Mouse (Mus musculus) liver, adult 2 months (tissue): ENCODE results near the gene Inpp5a. TPM values are rescaled to one million over a fixed set of nuclear protein-coding genes. Genes with fewer than 3 reads are reported as not detected.

ENCODE experiments used
- DNase-seq: peaks from one replicate; pipeline ENCODE4 v3.0.0-alpha.2; 2011; ENCODE audit warnings: low read depth, low spot score; ENCODE audit errors: extremely low read depth
- H3K27ac ChIP-seq: fragments of 200-500 bp; replicated peaks from 2 replicates; pipeline ENCODE4 v1.5.1; 2012; ENCODE audit warnings: low read depth, mild to moderate bottlenecking, control low read depth, inconsistent platforms, low read length; ENCODE audit not compliant: insufficient read depth
- H3K27me3 ChIP-seq: fragments of 200-500 bp; 2 replicates; pipeline ENCODE4 v1.6.1; 2012; ENCODE audit warnings: mild to moderate bottlenecking, moderate library complexity, low read length, inconsistent platforms; ENCODE audit not compliant: control insufficient read depth, insufficient read depth
- H3K36me3 ChIP-seq: fragments of 200-500 bp; 2 replicates; pipeline ENCODE4 v1.6.1; 2012; ENCODE audit warnings: low read length, inconsistent platforms; ENCODE audit not compliant: control insufficient read depth, insufficient read depth
- H3K4me1 ChIP-seq: fragments of 200-500 bp; 2 replicates; pipeline ENCODE4 v1.6.1; 2011; ENCODE audit warnings: low read length; ENCODE audit not compliant: control insufficient read depth, insufficient read depth
- H3K4me3 ChIP-seq: fragments of 200-500 bp; 2 replicates; pipeline ENCODE4 v1.5.1; 2011; ENCODE audit warnings: low read depth, mild to moderate bottlenecking, control low read depth, low read length, moderate library complexity; ENCODE audit not compliant: insufficient read depth
- H3K79me2 ChIP-seq: fragments of 200-500 bp; 2 replicates; pipeline ENCODE4 v1.6.1; 2012; ENCODE audit warnings: inconsistent platforms, mild to moderate bottlenecking, low read length, moderate library complexity; ENCODE audit not compliant: control insufficient read depth, insufficient read depth
- H3K9ac ChIP-seq: fragments of 200-500 bp; 2 replicates; pipeline ENCODE4 v1.6.1; 2012; ENCODE audit warnings: low read depth, mild to moderate bottlenecking, control low read depth, inconsistent platforms, low read length
- CTCF ChIP-seq: fragments of 200-500 bp; IDR thresholded peaks from 2 replicates; pipeline ENCODE4 v1.5.1; 2011; ENCODE audit warnings: low read depth, low read length, control low read depth
- POLR2A ChIP-seq: fragments of 200-500 bp; IDR thresholded peaks from 2 replicates; pipeline ENCODE4 v1.6.1; 2011; ENCODE audit warnings: low read length, control low read depth; ENCODE audit not compliant: insufficient read depth; ENCODE audit errors: extremely low read depth
- WGBS: fragments of 180-500 bp; shearing (Covaris S2); methylation state at CpG from one replicate; pipeline ENCODE4 v1.1.7; 2018; 5-methylcytosine and 5-hydroxymethylcytosine counted together
- polyA plus RNA-seq: library from polyadenylated mRNA; depleted of rRNA; stranded (reverse); fragments of >200 nt; gene quantifications from 2 replicates; pipeline ENCODE4 v1.2.3, GENCODE M21; 2012
- total RNA-seq: library from RNA; depleted of rRNA; stranded (reverse); fragments of >200 nt; gene quantifications from 2 replicates; pipeline ENCODE4 v1.2.3, GENCODE M21; 2014

Inpp5a gene
- total and polyA plus RNA-seq, 2 experiments = 8.4 to 8.8 TPM

- no peak overlapping the region for H3K4me3 ChIP-seq
- H3K36me3 ChIP-seq = peaks cover 2% of the 10 kb centered on the region; the same call in 1 of the 2 replicates
- peaks cover 5% of the 10 kb centered on the region; the same call in 1 of the 2 replicates for H3K27me3 ChIP-seq
- no peaks in the 10 kb centered on the region; the same call in 1 of the 2 replicates for H3K4me1 ChIP-seq
- WGBS = 92% methylated on average over 16 of the region's 16 CpGs
- no peaks in the 10 kb centered on the region for H3K79me2 ChIP-seq
- no peak for DNase-seq
- no peak overlapping the region for H3K9ac ChIP-seq
- no peak for TF ChIP-seq CTCF
- no peak for TF ChIP-seq POLR2A
- H3K27ac ChIP-seq = no peak overlapping the region
Measured at GRCm38 (mm10) chr7:139576064-139576686, 187.3 kb downstream of the Inpp5a start.

- TF ChIP-seq CTCF = no peak
- no peak for TF ChIP-seq POLR2A
- H3K27ac ChIP-seq = no peak overlapping the region
- 90% methylated on average over 21 of the region's 21 CpGs for WGBS
- H3K36me3 ChIP-seq = peaks cover 2% of the 10 kb centered on the region; the same call in 1 of the 2 replicates
- no peaks in the 10 kb centered on the region; the same call in 1 of the 2 replicates for H3K4me1 ChIP-seq
- H3K27me3 ChIP-seq = peaks cover 23% of the 10 kb centered on the region
- no peak overlapping the region for H3K4me3 ChIP-seq
- no peak for DNase-seq
- H3K9ac ChIP-seq = no peak overlapping the region
- H3K79me2 ChIP-seq = no peaks in the 10 kb centered on the region
Measured at GRCm38 (mm10) chr7:139579261-139579905, 190.5 kb downstream of the Inpp5a start.

GRCm38 (mm10) chr7:139580851-139581775 is 192.2 kb downstream of the Inpp5a start:
- WGBS = 11% methylated on average over 78 of the region's 78 CpGs

GRCm38 (mm10) chr7:139581801-139582571 is 193.1 kb downstream of the Inpp5a start:
- no peak overlapping the region for H3K9ac ChIP-seq
- TF ChIP-seq POLR2A = no peak
- no peak for TF ChIP-seq CTCF
- H3K27ac ChIP-seq = no peak overlapping the region
- H3K4me3 ChIP-seq = no peak overlapping the region; the same call in 1 of the 2 replicates
- no peaks in the 10 kb centered on the region; the same call in 1 of the 2 replicates for H3K4me1 ChIP-seq
- H3K27me3 ChIP-seq = peaks cover 29% of the 10 kb centered on the region
- no peak for DNase-seq
- no peaks in the 10 kb centered on the region for H3K79me2 ChIP-seq
- H3K36me3 ChIP-seq = no peaks in the 10 kb centered on the region; the same call in 1 of the 2 replicates
- 3% methylated on average over 82 of the region's 82 CpGs for WGBS

More at GRCm38 (mm10) chr7:139580851-139581775, 192.2 kb downstream of the Inpp5a start:
- no peak for DNase-seq
- no peak overlapping the region for H3K4me3 ChIP-seq
- no peaks in the 10 kb centered on the region; the same call in 1 of the 2 replicates for H3K4me1 ChIP-seq
- peaks cover 29% of the 10 kb centered on the region for H3K27me3 ChIP-seq
- H3K27ac ChIP-seq = no peak overlapping the region
- TF ChIP-seq POLR2A = no peak
- TF ChIP-seq CTCF = no peak
- H3K9ac ChIP-seq = no peak overlapping the region
- no peaks in the 10 kb centered on the region; the same call in 1 of the 2 replicates for H3K36me3 ChIP-seq
- no peaks in the 10 kb centered on the region for H3K79me2 ChIP-seq

- TF ChIP-seq CTCF (no peak), POLR2A (no peak)
- H3K27ac ChIP-seq = no peak within 1 kb of the TSS
- no peak within 1 kb of the TSS for H3K9ac ChIP-seq
- peaks cover 29% of the 10 kb centered on the region for H3K27me3 ChIP-seq
- WGBS = 2% methylated on average over 56 of the region's 56 CpGs
- no peak within 1 kb of the TSS; the same call in 1 of the 2 replicates for H3K4me3 ChIP-seq
- no peak for DNase-seq
- no peaks in the 10 kb centered on the region; the same call in 1 of the 2 replicates for H3K4me1 ChIP-seq
- no peaks in the 10 kb centered on the region; the same call in 1 of the 2 replicates for H3K36me3 ChIP-seq
- no peaks in the 10 kb centered on the region for H3K79me2 ChIP-seq
Measured at GRCm38 (mm10) chr7:139582595-139582994, 193.7 kb downstream of the Inpp5a start, which contains the start of gene Nkx6-2. Nkx6-2 (minus strand) TSS chr7:139582797.
